Mouse (Mus musculus): Measurements from ENCODE around the gene Gm2016.
"Not testable (repeated sequence)": the region's sequence is repeated elsewhere in the genome, so short reads cannot be mapped to it uniquely, and the experiment has no call there.

Gm2016 gene

GRCm38 (mm10) chr12:87873772-87874171, at the start of gene Gm2016:
TSS of gene Gm2016 (plus strand) at chr12:87874072.
- DNase-seq (ENCODE audit: low read depth), result not testable (repeated sequence)

- not testable (repeated sequence) for DNase-seq (ENCODE audit: low read depth)
Observed at GRCm38 (mm10) chr12:87842239-87842638, 31.6 kb upstream of the Gm2016 start, which contains the start of gene Gm2001. TSS of gene Gm2001 (minus strand) at chr12:87842339.

- not testable (repeated sequence) for DNase-seq (ENCODE audit: low read depth)
Observed at GRCm38 (mm10) chr12:87850657-87851056, 23.2 kb upstream of the Gm2016 start.

- not testable (repeated sequence) for DNase-seq (ENCODE audit: low read depth)
Observed at GRCm38 (mm10) chr12:87856067-87856466, 17.8 kb upstream of the Gm2016 start.

- not testable (repeated sequence) for DNase-seq (ENCODE audit: low read depth)
Observed at GRCm38 (mm10) chr12:87861740-87862692, 11.9 kb upstream of the Gm2016 start.

GRCm38 (mm10) chr12:87863638-87864037, 10.2 kb upstream of the Gm2016 start:
- not testable (repeated sequence) for DNase-seq (ENCODE audit: low read depth)

- not testable (repeated sequence) for DNase-seq (ENCODE audit: low read depth)
Observed at GRCm38 (mm10) chr12:87864048-87864447, 9.8 kb upstream of the Gm2016 start.

- DNase-seq (ENCODE audit: low read depth), result not testable (repeated sequence)
Observed at GRCm38 (mm10) chr12:87895070-87895469, 21.2 kb downstream of the Gm2016 start, which contains the start of gene Gm2022. TSS of gene Gm2022 (plus strand) at chr12:87895370.

GRCm38 (mm10) chr12:87919721-87920120, 45.8 kb downstream of the Gm2016 start, which contains the start of gene Gm2035:
TSS of gene Gm2035 (minus strand) at chr12:87919857.
- DNase-seq (ENCODE audit: low read depth), result not testable (repeated sequence)

Data from c-Kit-positive CD71-positive TER-119-negative erythroid progenitor cells, embryonic 14.5 days (primary cell).